Mouse (Mus musculus): ENCODE measurements around the gene Crybb3. TPM values are rescaled to one million over a fixed set of nuclear protein-coding genes. Genes with fewer than 3 reads are reported as not detected.

The Crybb3 gene
- polyA plus RNA-seq, 1 experiment from 2014 or later: 1.2 TPM

GRCm38 (mm10) chr5:113082356-113083168, 1.2 kb upstream of the Crybb3 start:
- 41% methylated on average over 19 of the region's 19 CpGs for WGBS
- peak; percentile 20; the same call in 1 of the 2 replicates for ATAC-seq (replicated peaks; ENCODE audit: low FRiP score)
- Histone ChIP-seq H3K4me2 (peak overlapping the region; percentile 27), H3K9ac (no peak overlapping the region), H3K27me3 (0 out of 2 replicates have a peak, but pooled peaks cover 6% of the 10 kb centered on the region), H3K4me3 (replicated peaks) (no peak overlapping the region), H3K27ac (no peak overlapping the region), H3K9me3 (replicated peaks) (no peaks in the 10 kb centered on the region), H3K4me1 (peaks cover 29% of the 10 kb centered on the region), H3K36me3 (no peaks in the 10 kb centered on the region; the same call in 1 of the 2 replicates)

- Histone ChIP-seq H3K4me2 (no peak overlapping the region), H3K36me3 (no peaks in the 10 kb centered on the region; the same call in 1 of the 2 replicates), H3K9ac (no peak overlapping the region), H3K9me3 (replicated peaks) (no peaks in the 10 kb centered on the region), H3K27ac (no peak overlapping the region), H3K4me3 (replicated peaks) (no peak overlapping the region), H3K27me3 (0 out of 2 replicates have a peak, but pooled peaks cover 11% of the 10 kb centered on the region), H3K4me1 (peaks cover 20% of the 10 kb centered on the region)
- ATAC-seq (replicated peaks; ENCODE audit: low FRiP score): no peak
- WGBS: 88% methylated on average over 9 of the region's 9 CpGs
Measured at GRCm38 (mm10) chr5:113081020-113081419, 364 bp downstream of the Crybb3 start.

- Histone ChIP-seq H3K9ac (no peak overlapping the region), H3K27me3 (0 out of 2 replicates have a peak, but pooled peaks cover 11% of the 10 kb centered on the region), H3K4me3 (replicated peaks) (no peak overlapping the region), H3K4me2 (peak overlapping the region; percentile 43), H3K9me3 (replicated peaks) (no peaks in the 10 kb centered on the region), H3K36me3 (no peaks in the 10 kb centered on the region; the same call in 1 of the 2 replicates), H3K27ac (no peak overlapping the region), H3K4me1 (peaks cover 16% of the 10 kb centered on the region)
- WGBS: 22% methylated on average over 21 of the region's 21 CpGs
- ATAC-seq (replicated peaks; ENCODE audit: low FRiP score): no peak
Measured at GRCm38 (mm10) chr5:113079783-113080182, 1.6 kb downstream of the Crybb3 start.

GRCm38 (mm10) chr5:113078686-113079085, 2.7 kb downstream of the Crybb3 start:
- H3K4me1 ChIP-seq: peaks cover 16% of the 10 kb centered on the region
- H3K9ac ChIP-seq: no peak overlapping the region
- no peaks in the 10 kb centered on the region for H3K36me3 ChIP-seq
- no peak overlapping the region for H3K27ac ChIP-seq
- H3K9me3 ChIP-seq (replicated peaks): no peaks in the 10 kb centered on the region
- 70% methylated on average over 5 of the region's 5 CpGs for WGBS
- no peak for ATAC-seq (replicated peaks; ENCODE audit: low FRiP score)
- 0 out of 2 replicates have a peak, but pooled peaks cover 11% of the 10 kb centered on the region for H3K27me3 ChIP-seq
- no peak overlapping the region for H3K4me3 ChIP-seq (replicated peaks)
- no peak overlapping the region for H3K4me2 ChIP-seq

GRCm38 (mm10) chr5:113070017-113070416, 11.4 kb downstream of the Crybb3 start, which contains the start of gene Crybb2:
Gene Crybb2 (minus strand): TSS chr5:113070117.
- no peaks in the 10 kb centered on the region for H3K36me3 ChIP-seq
- H3K9me3 ChIP-seq (replicated peaks): no peaks in the 10 kb centered on the region
- no peak within 1 kb of the TSS for H3K4me2 ChIP-seq
- no peak within 1 kb of the TSS for H3K27ac ChIP-seq
- H3K4me3 ChIP-seq (replicated peaks): no peak within 1 kb of the TSS
- H3K4me1 ChIP-seq: no peaks in the 10 kb centered on the region
- no peaks in the 10 kb centered on the region for H3K27me3 ChIP-seq
- no peak for ATAC-seq (replicated peaks; ENCODE audit: low FRiP score)
- H3K9ac ChIP-seq: no peak within 1 kb of the TSS

GRCm38 (mm10) chr5:113054308-113054707, 27.1 kb downstream of the Crybb3 start:
- no peak overlapping the region for H3K27ac ChIP-seq
- no peak overlapping the region for H3K9ac ChIP-seq
- no peak; the same call in 1 of the 2 replicates for ATAC-seq (replicated peaks; ENCODE audit: low FRiP score)
- no peak overlapping the region for H3K4me3 ChIP-seq (replicated peaks)
- 4% methylated on average over 16 of the region's 16 CpGs for WGBS
- H3K36me3 ChIP-seq: no peaks in the 10 kb centered on the region
- no peaks in the 10 kb centered on the region for H3K9me3 ChIP-seq (replicated peaks)
- H3K4me1 ChIP-seq: no peaks in the 10 kb centered on the region
- no peak overlapping the region for H3K4me2 ChIP-seq
- 0 out of 2 replicates have a peak, but pooled peaks cover 3% of the 10 kb centered on the region for H3K27me3 ChIP-seq

- no peaks in the 10 kb centered on the region for H3K36me3 ChIP-seq
- ATAC-seq (replicated peaks; ENCODE audit: low FRiP score): no peak
Measured at GRCm38 (mm10) chr5:113050581-113051185, 30.7 kb downstream of the Crybb3 start.

GRCm38 (mm10) chr5:113049876-113050275, 31.5 kb downstream of the Crybb3 start:
- Histone ChIP-seq H3K4me3 (replicated peaks) (no peak overlapping the region), H3K9ac (no peak overlapping the region), H3K4me1 (no peaks in the 10 kb centered on the region), H3K9me3 (replicated peaks) (no peaks in the 10 kb centered on the region), H3K27ac (no peak overlapping the region), H3K27me3 (0 out of 2 replicates have a peak, but pooled peaks cover 3% of the 10 kb centered on the region), H3K4me2 (no peak overlapping the region), H3K36me3 (no peaks in the 10 kb centered on the region)
- no peak for ATAC-seq (replicated peaks; ENCODE audit: low FRiP score)

More at GRCm38 (mm10) chr5:113050581-113051185, 30.7 kb downstream of the Crybb3 start:
- WGBS: 41% methylated on average over 7 of the region's 7 CpGs
- no peak overlapping the region for H3K27ac ChIP-seq
- no peak overlapping the region for H3K9ac ChIP-seq
- no peak overlapping the region for H3K4me2 ChIP-seq
- no peaks in the 10 kb centered on the region for H3K9me3 ChIP-seq (replicated peaks)
- no peaks in the 10 kb centered on the region for H3K4me1 ChIP-seq
- H3K27me3 ChIP-seq: 0 out of 2 replicates have a peak, but pooled peaks cover 3% of the 10 kb centered on the region
- H3K4me3 ChIP-seq (replicated peaks): no peak overlapping the region

GRCm38 (mm10) chr5:113045511-113046273, 35.7 kb downstream of the Crybb3 start:
- Histone ChIP-seq H3K4me2 (no peak overlapping the region), H3K36me3 (no peaks in the 10 kb centered on the region), H3K4me1 (peaks cover 21% of the 10 kb centered on the region), H3K27ac (no peak overlapping the region), H3K4me3 (replicated peaks) (no peak overlapping the region), H3K9me3 (replicated peaks) (no peaks in the 10 kb centered on the region), H3K9ac (no peak overlapping the region), H3K27me3 (no peaks in the 10 kb centered on the region)
- 87% methylated on average over 10 of the region's 10 CpGs for WGBS
- no peak for ATAC-seq (replicated peaks; ENCODE audit: low FRiP score)

GRCm38 (mm10) chr5:113043531-113043930, 37.9 kb downstream of the Crybb3 start:
- no peaks in the 10 kb centered on the region for H3K36me3 ChIP-seq
- no peaks in the 10 kb centered on the region for H3K9me3 ChIP-seq (replicated peaks)
- WGBS: 85% methylated on average over 8 of the region's 8 CpGs
- H3K27ac ChIP-seq: no peak overlapping the region
- H3K4me1 ChIP-seq: peaks cover 23% of the 10 kb centered on the region
- no peak overlapping the region for H3K4me2 ChIP-seq
- H3K4me3 ChIP-seq (replicated peaks): no peak overlapping the region
- H3K27me3 ChIP-seq: no peaks in the 10 kb centered on the region
- H3K9ac ChIP-seq: no peak overlapping the region
- no peak for ATAC-seq (replicated peaks; ENCODE audit: low FRiP score)

GRCm38 (mm10) chr5:113041567-113042071, 39.8 kb downstream of the Crybb3 start:
- WGBS: 5% methylated on average over 5 of the region's 5 CpGs
- peak; percentile 86 for ATAC-seq (replicated peaks; ENCODE audit: low FRiP score)
- H3K27ac ChIP-seq: peak overlapping the region; percentile 20; the same call in 1 of the 2 replicates

More at GRCm38 (mm10) chr5:113041567-113042071, 39.8 kb downstream of the Crybb3 start:
- Histone ChIP-seq H3K4me3 (replicated peaks) (no peak overlapping the region), H3K4me1 (peaks cover 23% of the 10 kb centered on the region), H3K27me3 (no peaks in the 10 kb centered on the region), H3K36me3 (no peaks in the 10 kb centered on the region), H3K9ac (no peak overlapping the region), H3K9me3 (replicated peaks) (no peaks in the 10 kb centered on the region), H3K4me2 (no peak overlapping the region)
